Mouse (Mus musculus) liver, adult 2 months (tissue): Measurements from ENCODE around the gene Nr2e1. TPM values are rescaled to one million over a fixed set of nuclear protein-coding genes. Genes with fewer than 3 reads are reported as not detected.

Source experiments
- DNase-seq: peaks from one replicate; pipeline ENCODE4 v3.0.0-alpha.2; 2011; ENCODE audit warnings: low read depth, low spot score; ENCODE audit errors: extremely low read depth
- H3K27ac ChIP-seq: fragments of 200-500 bp; replicated peaks from 2 replicates; pipeline ENCODE4 v1.5.1; 2012; ENCODE audit warnings: low read depth, mild to moderate bottlenecking, control low read depth, inconsistent platforms, low read length; ENCODE audit not compliant: insufficient read depth
- H3K27me3 ChIP-seq: fragments of 200-500 bp; 2 replicates; pipeline ENCODE4 v1.6.1; 2012; ENCODE audit warnings: mild to moderate bottlenecking, moderate library complexity, low read length, inconsistent platforms; ENCODE audit not compliant: control insufficient read depth, insufficient read depth
- H3K36me3 ChIP-seq: fragments of 200-500 bp; 2 replicates; pipeline ENCODE4 v1.6.1; 2012; ENCODE audit warnings: low read length, inconsistent platforms; ENCODE audit not compliant: control insufficient read depth, insufficient read depth
- H3K4me1 ChIP-seq: fragments of 200-500 bp; 2 replicates; pipeline ENCODE4 v1.6.1; 2011; ENCODE audit warnings: low read length; ENCODE audit not compliant: control insufficient read depth, insufficient read depth
- H3K4me3 ChIP-seq: fragments of 200-500 bp; 2 replicates; pipeline ENCODE4 v1.5.1; 2011; ENCODE audit warnings: low read depth, mild to moderate bottlenecking, control low read depth, low read length, moderate library complexity; ENCODE audit not compliant: insufficient read depth
- H3K79me2 ChIP-seq: fragments of 200-500 bp; 2 replicates; pipeline ENCODE4 v1.6.1; 2012; ENCODE audit warnings: inconsistent platforms, mild to moderate bottlenecking, low read length, moderate library complexity; ENCODE audit not compliant: control insufficient read depth, insufficient read depth
- H3K9ac ChIP-seq: fragments of 200-500 bp; 2 replicates; pipeline ENCODE4 v1.6.1; 2012; ENCODE audit warnings: low read depth, mild to moderate bottlenecking, control low read depth, inconsistent platforms, low read length
- CTCF ChIP-seq: fragments of 200-500 bp; IDR thresholded peaks from 2 replicates; pipeline ENCODE4 v1.5.1; 2011; ENCODE audit warnings: low read depth, low read length, control low read depth
- POLR2A ChIP-seq: fragments of 200-500 bp; IDR thresholded peaks from 2 replicates; pipeline ENCODE4 v1.6.1; 2011; ENCODE audit warnings: low read length, control low read depth; ENCODE audit not compliant: insufficient read depth; ENCODE audit errors: extremely low read depth
- WGBS: fragments of 180-500 bp; shearing (Covaris S2); methylation state at CpG from one replicate; pipeline ENCODE4 v1.1.7; 2018; 5-methylcytosine and 5-hydroxymethylcytosine counted together
- polyA plus RNA-seq: library from polyadenylated mRNA; depleted of rRNA; stranded (reverse); fragments of >200 nt; gene quantifications from 2 replicates; pipeline ENCODE4 v1.2.3, GENCODE M21; 2012
- total RNA-seq: library from RNA; depleted of rRNA; stranded (reverse); fragments of >200 nt; gene quantifications from 2 replicates; pipeline ENCODE4 v1.2.3, GENCODE M21; 2014

Nr2e1 gene
- total and polyA plus RNA-seq, 2 experiments, result not detected

- Histone ChIP-seq H3K27me3 (peaks cover 38% of the 10 kb centered on the region), H3K4me1 (no peaks in the 10 kb centered on the region; the same call in 1 of the 2 replicates), H3K79me2 (no peaks in the 10 kb centered on the region), H3K36me3 (no peaks in the 10 kb centered on the region), H3K4me3 (no peak overlapping the region), H3K27ac (no peak overlapping the region), H3K9ac (no peak overlapping the region)
- no peak for TF ChIP-seq POLR2A
- TF ChIP-seq CTCF, result no peak
- WGBS, result 5% methylated on average over 19 of the region's 19 CpGs
- DNase-seq, result no peak
Observed at GRCm38 (mm10) chr10:42590261-42591184, 7.1 kb upstream of the Nr2e1 start.

- DNase-seq, result no peak
- no peak overlapping the region for H3K4me3 ChIP-seq
- no peaks in the 10 kb centered on the region for H3K36me3 ChIP-seq
- H3K9ac ChIP-seq, result no peak overlapping the region
- no peak overlapping the region for H3K27ac ChIP-seq
- peaks cover 41% of the 10 kb centered on the region for H3K27me3 ChIP-seq
- H3K79me2 ChIP-seq, result no peaks in the 10 kb centered on the region
- 14% methylated on average over 5 of the region's 5 CpGs for WGBS
- no peaks in the 10 kb centered on the region; the same call in 1 of the 2 replicates for H3K4me1 ChIP-seq
- TF ChIP-seq CTCF (no peak), POLR2A (no peak)
Observed at GRCm38 (mm10) chr10:42589505-42589904, 6.1 kb upstream of the Nr2e1 start.

- Histone ChIP-seq H3K9ac (no peak overlapping the region), H3K4me3 (no peak overlapping the region), H3K27ac (no peak overlapping the region), H3K4me1 (no peaks in the 10 kb centered on the region; the same call in 1 of the 2 replicates), H3K27me3 (peaks cover 49% of the 10 kb centered on the region), H3K79me2 (no peaks in the 10 kb centered on the region), H3K36me3 (no peaks in the 10 kb centered on the region)
- 7% methylated on average over 8 of the region's 8 CpGs for WGBS
- no peak for TF ChIP-seq POLR2A
- no peak for TF ChIP-seq CTCF
- no peak for DNase-seq
Observed at GRCm38 (mm10) chr10:42587961-42588750, 4.7 kb upstream of the Nr2e1 start.

GRCm38 (mm10) chr10:42585596-42586305 lies 2.3 kb upstream of the Nr2e1 start:
- Histone ChIP-seq H3K4me1 (no peaks in the 10 kb centered on the region), H3K9ac (no peak overlapping the region), H3K27me3 (peaks cover 45% of the 10 kb centered on the region), H3K79me2 (no peaks in the 10 kb centered on the region), H3K27ac (no peak overlapping the region), H3K4me3 (no peak overlapping the region), H3K36me3 (no peaks in the 10 kb centered on the region)
- no peak for DNase-seq
- 15% methylated on average over 22 of the region's 22 CpGs for WGBS
- no peak for TF ChIP-seq CTCF
- TF ChIP-seq POLR2A, result no peak

- H3K4me1 ChIP-seq, result no peaks in the 10 kb centered on the region
- no peak for DNase-seq
- 4% methylated on average over 8 of the region's 8 CpGs for WGBS
- H3K79me2 ChIP-seq, result no peaks in the 10 kb centered on the region
- no peaks in the 10 kb centered on the region for H3K36me3 ChIP-seq
- TF ChIP-seq POLR2A (no peak), CTCF (no peak)
- peaks cover 47% of the 10 kb centered on the region for H3K27me3 ChIP-seq
- H3K4me3 ChIP-seq, result no peak overlapping the region
- H3K27ac ChIP-seq, result no peak overlapping the region
- no peak overlapping the region for H3K9ac ChIP-seq
Observed at GRCm38 (mm10) chr10:42585156-42585555, 1.7 kb upstream of the Nr2e1 start.
